10 mouse cellular contexts compared by ENCODE assay signal in the genomic region with DNA sequence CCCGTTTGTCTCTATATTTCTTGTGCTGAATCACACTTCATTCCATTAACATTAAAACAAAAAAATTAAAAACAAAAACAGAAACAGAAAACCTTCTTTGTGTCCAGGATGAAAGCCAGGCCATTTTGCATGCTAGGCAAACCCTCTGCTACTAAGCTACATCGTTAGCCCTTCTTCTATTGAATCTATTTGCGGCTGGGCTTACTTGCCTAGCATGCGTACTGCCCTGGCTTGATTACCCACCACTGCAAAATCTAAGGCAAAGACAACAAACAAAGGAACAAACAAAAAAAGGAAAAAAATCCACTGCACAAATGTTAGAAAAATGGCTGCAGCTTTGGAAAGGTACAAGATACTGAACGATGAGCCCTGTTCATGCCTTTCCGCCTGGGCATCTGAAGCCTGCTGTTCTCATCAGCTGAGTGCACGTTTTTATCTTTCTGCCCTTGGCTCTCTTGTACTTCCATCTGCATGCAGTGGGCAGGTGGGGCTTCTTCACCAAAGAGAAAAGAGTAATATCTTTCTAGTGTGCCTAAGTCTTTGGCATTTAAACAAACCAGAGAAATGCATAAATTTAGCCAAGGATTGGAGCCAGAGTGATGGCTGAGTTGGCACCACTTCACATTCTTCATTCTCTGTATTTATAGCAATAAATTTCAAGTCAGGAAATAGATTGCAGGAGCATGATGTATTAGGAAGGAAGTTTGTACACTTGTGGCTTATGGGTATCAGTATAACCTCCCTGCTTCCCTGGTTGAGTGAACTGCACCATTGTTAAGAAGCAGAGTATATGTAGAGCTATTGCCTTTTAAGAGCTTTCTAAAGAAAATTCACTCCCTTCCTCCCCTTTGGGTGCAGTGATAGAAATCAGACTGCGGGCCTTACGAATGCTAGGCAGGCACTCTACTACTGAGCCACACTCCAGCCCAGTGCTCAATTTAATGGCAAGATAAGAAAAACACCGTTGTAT.
A peak's percentile ranks its signal among the peaks of the same experiment; 100 is the strongest.
DNase-seq lines count a peak whose midpoint lies in the region; ATAC-seq lines count a peak whose summit lies in the region.
"Had no signal": no experiment of that assay in that cellular context is flagged by ENCODE, and none has a peak within 500 bp of the region (broad histone marks: within the 10 kb centered on the region; RNA-seq: fewer than 3 reads in every experiment).

No protein-coding gene starts in this region.

- H3K27ac ChIP-seq in hindbrain, embryonic 15.5 days (replicated peaks) = peak overlapping the region; percentile 72
- no peak overlapping the region for H3K27ac ChIP-seq in hindbrain, embryonic 10.5 days

- no peaks in the 10 kb centered on the region for H3K27me3 ChIP-seq in hindbrain, embryonic 15.5 days
- no peaks in the 10 kb centered on the region for H3K27me3 ChIP-seq in hindbrain, embryonic 10.5 days (ENCODE audit: insufficient read depth, poor library complexity, severe bottlenecking)

- no peak for ATAC-seq in hindbrain, embryonic 15.5 days (ENCODE audit: low FRiP score, low read depth)
- ATAC-seq in erythroid progenitor cell, adult 5-6 weeks (replicated peaks; ENCODE audit: low FRiP score, poor library complexity, severe bottlenecking) = peak; percentile 68

- H3K9me3 ChIP-seq in hindbrain, embryonic 15.5 days = no peaks in the 10 kb centered on the region
- H3K9me3 ChIP-seq in hindbrain, embryonic 10.5 days = no peaks in the 10 kb centered on the region

- no peak overlapping the region for H3K4me2 ChIP-seq in hindbrain, embryonic 15.5 days

- WGBS in hindbrain, embryonic 15.5 days = 62% methylated on average over 10 of the region's 10 CpGs
- 87% methylated on average over 10 of the region's 10 CpGs for WGBS in hindbrain, embryonic 10.5 days

- H3K36me3 ChIP-seq in hindbrain, embryonic 15.5 days = no peaks in the 10 kb centered on the region
- H3K36me3 ChIP-seq in hindbrain, embryonic 10.5 days = 0 out of 2 replicates have a peak, but pooled peaks cover 5% of the 10 kb centered on the region

- H3K4me1 ChIP-seq in hindbrain, embryonic 15.5 days (replicated peaks) = peaks cover 10% of the 10 kb centered on the region
- 0 out of 2 replicates have a peak, but pooled peaks cover 2% of the 10 kb centered on the region for H3K4me1 ChIP-seq in hindbrain, embryonic 10.5 days (replicated peaks)

- no peak overlapping the region for H3K4me3 ChIP-seq in hindbrain, embryonic 15.5 days
- H3K4me3 ChIP-seq in hindbrain, embryonic 10.5 days = no peak overlapping the region

- H3K9ac ChIP-seq in hindbrain, embryonic 15.5 days = no peak overlapping the region

- no peak for DNase-seq in hindbrain, embryonic 10.5 days (ENCODE audit: low spot score)
- DNase-seq in 3T3-L1 (ENCODE audit: low read depth, low spot score) (peak; percentile 32), 416B (ENCODE audit: low read depth) (peak; percentile 82), adipocyte (ENCODE audit: low spot score) (no peak)
- DNase-seq in thymus, postnatal 36 days = no peak
- DNase-seq: embryo, embryonic 11 days; gastrocnemius, postnatal 36 days; retina, postnatal 1 day had no signal

Comparison
In these comparisons a context has a peak if more than half of its experiments do, and no peak if none do; other contexts are left out.
1. DNase-seq: peak in 3T3-L1 (single experiment) and 416B (single experiment); none in hindbrain, embryonic 10.5 days (single experiment), thymus, postnatal 36 days (0 of 2) and adipocyte (single experiment).